Mouse (Mus musculus): ENCODE results near the gene Gm20683. TPM values are rescaled to one million over a fixed set of nuclear protein-coding genes. Genes with fewer than 3 reads are reported as not detected.

Gm20683 gene
- polyA plus RNA-seq, 1 experiment from 2014 or later, result 1.4 TPM

DNA sequence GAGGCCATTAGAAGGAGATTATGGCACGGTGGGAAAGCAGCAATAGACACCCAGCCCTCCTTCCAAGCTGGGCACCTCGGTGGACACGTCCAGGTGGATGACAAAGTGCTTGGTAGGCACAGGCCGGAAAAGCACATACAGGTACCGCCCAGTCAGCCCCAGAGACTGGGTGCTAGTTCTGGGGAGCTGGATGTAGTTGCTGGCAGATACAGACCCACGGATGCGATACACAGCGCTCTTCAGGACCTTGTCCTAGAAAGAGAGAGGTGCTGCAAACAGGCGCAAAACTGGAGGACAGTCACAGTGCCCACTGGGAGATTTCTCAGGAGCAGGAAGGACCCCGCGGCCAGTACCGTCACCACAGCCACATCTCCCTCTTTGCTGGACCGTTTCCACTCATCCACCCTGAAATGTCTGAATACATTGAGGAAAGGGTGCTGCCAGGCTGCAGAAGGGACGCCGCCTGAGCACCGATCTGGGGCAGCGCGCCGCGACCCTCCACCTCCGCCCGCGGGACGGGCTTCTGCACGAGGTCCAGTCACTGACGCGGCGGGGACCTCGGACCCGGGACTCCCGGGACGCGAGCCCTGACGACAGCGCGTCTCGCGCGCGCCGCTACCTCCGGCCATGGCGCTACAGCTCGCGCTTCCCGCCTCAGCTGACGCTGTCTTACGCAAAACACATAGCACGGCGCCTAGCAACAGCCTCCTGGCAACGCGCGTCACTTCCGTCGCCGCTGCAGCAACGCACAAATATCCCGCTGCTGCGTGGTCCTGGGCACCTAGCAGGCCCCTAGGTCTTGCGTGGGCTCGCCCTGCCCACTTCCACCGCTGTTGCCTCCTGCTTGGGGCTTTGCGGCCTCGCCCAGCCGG is 19.5 kb upstream of the Gm20683 start, which contains the start of gene Wdr90:
Gene Wdr90 (minus strand): TSS at position 670 of the 872 bp plus-strand sequence.
- Histone ChIP-seq H3K27ac (replicated peaks; ENCODE audit: low read depth, low read length) (peak within 1 kb of the TSS; percentile 90), H3K4me1 (ENCODE audit: control insufficient read depth, insufficient read depth, low read length) (peaks cover 8% of the 10 kb centered on the region), H3K4me2 (ENCODE audit: low read depth, low read length) (peak within 1 kb of the TSS; percentile 93), H3K27me3 (replicated peaks; ENCODE audit: control insufficient read depth, insufficient read depth, low read length) (no peaks in the 10 kb centered on the region), H3K9me3 (ENCODE audit: control insufficient read depth, low read length) (no peaks in the 10 kb centered on the region), H3K36me3 (ENCODE audit: control insufficient read depth, insufficient read depth, low read length) (no peaks in the 10 kb centered on the region), H3K4me3 (ENCODE audit: low read depth, low read length) (peak within 1 kb of the TSS; percentile 70), H3K9ac (ENCODE audit: low read depth, low read length) (peak within 1 kb of the TSS; percentile 89)
- DNase-seq (ENCODE audit: low spot score), result peak; percentile 97
- peak; percentile 97 for ATAC-seq (ENCODE audit: low read depth)
- WGBS, result 4% methylated on average over 39 of the region's 65 CpGs

DNA sequence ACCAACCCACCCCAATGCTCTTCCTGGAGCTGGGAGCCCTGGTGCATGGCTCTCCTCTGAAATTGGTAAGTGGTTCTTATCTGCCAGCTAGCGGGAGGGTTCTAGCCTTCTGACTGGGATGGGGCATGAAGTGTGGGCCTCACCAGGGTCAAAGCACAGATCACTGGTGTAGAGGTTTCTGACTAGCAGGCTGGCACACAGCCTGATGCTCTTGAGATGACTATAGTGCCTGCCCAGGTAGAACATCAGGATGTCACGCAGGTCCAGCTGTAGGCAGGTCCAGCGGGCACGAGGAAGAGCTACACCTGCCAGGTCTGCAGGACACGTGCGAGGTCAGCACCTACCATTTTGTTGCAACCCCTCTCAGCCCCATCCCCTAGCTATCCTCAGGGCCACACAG is 18.7 kb upstream of the Gm20683 start:
- Histone ChIP-seq H3K9me3 (ENCODE audit: control insufficient read depth, low read length) (no peaks in the 10 kb centered on the region), H3K4me2 (ENCODE audit: low read depth, low read length) (peak overlapping the region; percentile 93), H3K4me1 (ENCODE audit: control insufficient read depth, insufficient read depth, low read length) (peaks cover 8% of the 10 kb centered on the region), H3K4me3 (ENCODE audit: low read depth, low read length) (peak overlapping the region; percentile 70), H3K36me3 (ENCODE audit: control insufficient read depth, insufficient read depth, low read length) (no peaks in the 10 kb centered on the region), H3K27ac (replicated peaks; ENCODE audit: low read depth, low read length) (no peak overlapping the region), H3K9ac (ENCODE audit: low read depth, low read length) (peak overlapping the region; percentile 89), H3K27me3 (replicated peaks; ENCODE audit: control insufficient read depth, insufficient read depth, low read length) (no peaks in the 10 kb centered on the region)
- no peak for ATAC-seq (ENCODE audit: low read depth)
- no peak for DNase-seq (ENCODE audit: low spot score)
- 93% methylated on average over 6 of the region's 6 CpGs for WGBS

DNA sequence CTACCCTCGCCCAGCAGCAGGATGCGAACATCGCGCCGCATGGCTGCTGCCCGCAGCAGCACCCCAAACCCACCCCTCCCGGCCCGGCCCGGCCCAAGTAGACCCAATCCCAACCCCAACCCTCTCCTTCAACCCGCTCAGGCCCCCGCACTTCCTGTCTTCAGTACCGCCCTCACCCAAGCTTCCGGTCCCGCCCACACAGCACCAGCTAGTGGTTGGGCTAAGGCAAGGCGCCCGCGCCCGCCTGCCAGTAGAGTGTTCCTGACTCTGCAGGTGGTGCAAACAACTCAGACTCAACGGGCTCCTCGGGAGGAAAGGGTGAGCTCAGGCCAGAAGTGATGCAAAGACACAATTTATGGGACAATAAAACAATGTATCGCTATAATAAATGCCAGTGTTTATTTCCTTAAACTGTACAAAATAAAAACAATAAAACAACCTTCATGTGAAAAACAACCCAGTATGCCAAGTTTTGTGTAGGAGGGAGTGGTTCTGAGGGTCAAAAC is 2.9 kb upstream of the Gm20683 start, which contains the start of gene Rhot2:
Gene Rhot2 (minus strand): TSS at position 456 of the 506 bp plus-strand sequence.
- peak; percentile 98 for ATAC-seq (ENCODE audit: low read depth)
- peak; percentile 98 for DNase-seq (ENCODE audit: low spot score)
- no peaks in the 10 kb centered on the region for H3K9me3 ChIP-seq (ENCODE audit: control insufficient read depth, low read length)
- no peaks in the 10 kb centered on the region for H3K27me3 ChIP-seq (replicated peaks; ENCODE audit: control insufficient read depth, insufficient read depth, low read length)
- peak within 1 kb of the TSS; percentile 89 for H3K4me3 ChIP-seq (ENCODE audit: low read depth, low read length)
- peak within 1 kb of the TSS; percentile 88 for H3K9ac ChIP-seq (ENCODE audit: low read depth, low read length)
- H3K27ac ChIP-seq (replicated peaks; ENCODE audit: low read depth, low read length), result peak within 1 kb of the TSS; percentile 80
- H3K4me2 ChIP-seq (ENCODE audit: low read depth, low read length), result peak within 1 kb of the TSS; percentile 88
- H3K36me3 ChIP-seq (ENCODE audit: control insufficient read depth, insufficient read depth, low read length), result peaks cover 48% of the 10 kb centered on the region
- H3K4me1 ChIP-seq (ENCODE audit: control insufficient read depth, insufficient read depth, low read length), result peaks cover 10% of the 10 kb centered on the region; the same call in 1 of the 2 replicates
- under 1% methylated on average over 17 of the region's 21 CpGs for WGBS

DNA sequence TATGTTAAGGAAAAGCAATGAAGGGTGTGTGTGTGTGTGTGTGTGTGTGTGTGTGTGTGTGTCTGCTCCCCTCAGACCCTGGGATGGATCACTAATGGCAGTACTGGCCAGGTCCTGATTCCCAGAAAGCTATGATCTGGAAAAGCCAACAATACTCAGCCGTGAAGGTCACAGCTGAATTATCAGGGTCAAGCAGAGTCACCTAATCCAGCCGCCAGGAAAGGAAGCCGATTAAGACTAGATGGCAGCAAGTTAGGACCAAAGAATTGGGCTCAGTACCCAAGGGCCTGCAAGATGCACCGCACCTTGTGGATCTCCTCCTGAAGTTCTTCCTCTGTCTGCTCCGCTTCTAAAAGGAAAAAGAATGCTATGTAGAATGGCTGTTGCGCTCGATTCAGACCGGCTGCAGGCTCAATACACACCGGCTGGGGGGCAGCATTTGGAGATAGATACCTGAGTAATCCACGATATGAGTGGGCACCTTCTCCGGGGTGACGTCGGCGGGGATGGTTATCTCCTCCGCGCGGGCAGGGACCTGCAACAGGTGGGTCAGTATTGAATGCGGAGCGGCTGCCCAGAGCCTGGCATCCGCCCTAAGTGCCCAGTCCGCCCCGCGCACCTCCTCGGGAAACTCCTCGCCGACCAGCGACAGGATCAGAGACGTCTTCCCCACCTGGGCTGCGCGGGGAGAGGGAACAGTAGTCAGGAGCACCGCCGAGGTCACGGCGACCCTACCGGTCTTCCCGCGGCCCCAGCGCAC is 2.3 kb upstream of the Gm20683 start:
- Histone ChIP-seq H3K9me3 (ENCODE audit: control insufficient read depth, low read length) (no peaks in the 10 kb centered on the region), H3K4me3 (ENCODE audit: low read depth, low read length) (peak overlapping the region; percentile 89), H3K27me3 (replicated peaks; ENCODE audit: control insufficient read depth, insufficient read depth, low read length) (no peaks in the 10 kb centered on the region), H3K36me3 (ENCODE audit: control insufficient read depth, insufficient read depth, low read length) (peaks cover 51% of the 10 kb centered on the region), H3K4me2 (ENCODE audit: low read depth, low read length) (peak overlapping the region; percentile 88), H3K4me1 (ENCODE audit: control insufficient read depth, insufficient read depth, low read length) (peaks cover 10% of the 10 kb centered on the region; the same call in 1 of the 2 replicates), H3K9ac (ENCODE audit: low read depth, low read length) (peak overlapping the region; percentile 88), H3K27ac (replicated peaks; ENCODE audit: low read depth, low read length) (peak overlapping the region; percentile 80)
- 4% methylated on average over 23 of the region's 38 CpGs for WGBS
- ATAC-seq (ENCODE audit: low read depth), result no peak; the same call in 1 of the 2 replicates
- no peak for DNase-seq (ENCODE audit: low spot score)

DNA sequence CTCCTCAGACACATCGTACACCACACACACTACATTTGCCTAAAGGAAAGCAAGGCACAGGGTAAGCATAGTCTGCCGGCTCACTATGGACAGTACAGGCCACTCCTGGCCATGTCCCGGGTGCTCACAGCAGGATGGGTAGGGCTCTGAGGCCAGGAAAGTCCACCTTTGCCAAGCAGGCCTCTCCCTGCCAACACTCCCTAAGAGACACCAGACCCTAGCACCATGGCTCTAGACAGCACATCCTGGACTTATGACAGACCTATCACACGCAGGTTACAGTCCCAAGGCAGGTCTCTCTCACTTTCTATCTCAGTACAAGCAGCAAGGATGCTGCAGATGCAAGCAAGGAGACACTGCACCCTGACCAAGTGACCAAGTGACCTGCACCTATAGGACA is 1.6 kb upstream of the Gm20683 start:
- Histone ChIP-seq H3K9ac (ENCODE audit: low read depth, low read length) (peak overlapping the region; percentile 88), H3K36me3 (ENCODE audit: control insufficient read depth, insufficient read depth, low read length) (peaks cover 48% of the 10 kb centered on the region)

DNA sequence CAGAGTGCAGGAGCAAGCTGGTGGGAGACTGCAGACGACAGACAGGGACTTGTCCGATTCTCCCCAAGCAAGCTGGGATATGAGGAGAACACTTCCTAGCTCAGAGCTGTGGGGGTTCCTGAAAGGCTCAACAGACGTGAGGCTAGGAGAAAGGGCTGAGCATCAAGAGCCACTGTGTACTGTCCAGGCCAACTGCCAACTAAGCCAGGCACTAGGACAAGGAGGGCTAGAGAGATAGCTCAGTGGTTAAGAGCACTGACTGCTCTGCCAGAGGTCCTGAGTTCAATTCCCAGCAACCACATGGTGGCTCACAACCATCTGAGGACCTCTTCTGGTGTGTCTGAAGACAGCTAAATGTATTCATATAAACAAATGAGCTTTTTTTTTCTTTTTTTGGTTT is 946 bp upstream of the Gm20683 start:
- DNase-seq (ENCODE audit: low spot score) (no peak), ATAC-seq (ENCODE audit: low read depth) (no peak)
- no peak overlapping the region for H3K4me3 ChIP-seq (ENCODE audit: low read depth, low read length)
- no peak overlapping the region for H3K4me2 ChIP-seq (ENCODE audit: low read depth, low read length)
- peaks cover 42% of the 10 kb centered on the region for H3K36me3 ChIP-seq (ENCODE audit: control insufficient read depth, insufficient read depth, low read length)
- H3K9ac ChIP-seq (ENCODE audit: low read depth, low read length), result no peak overlapping the region
- no peaks in the 10 kb centered on the region for H3K9me3 ChIP-seq (ENCODE audit: control insufficient read depth, low read length)
- no peaks in the 10 kb centered on the region for H3K27me3 ChIP-seq (replicated peaks; ENCODE audit: control insufficient read depth, insufficient read depth, low read length)
- 82% methylated on average over 3 of the region's 3 CpGs for WGBS
- peaks cover 10% of the 10 kb centered on the region; the same call in 1 of the 2 replicates for H3K4me1 ChIP-seq (ENCODE audit: control insufficient read depth, insufficient read depth, low read length)
- no peak overlapping the region for H3K27ac ChIP-seq (replicated peaks; ENCODE audit: low read depth, low read length)

More for the DNA sequence above, 1.6 kb upstream of the Gm20683 start:
- peak overlapping the region; percentile 89 for H3K4me3 ChIP-seq (ENCODE audit: low read depth, low read length)
- H3K9me3 ChIP-seq (ENCODE audit: control insufficient read depth, low read length), result no peaks in the 10 kb centered on the region
- H3K27ac ChIP-seq (replicated peaks; ENCODE audit: low read depth, low read length), result no peak overlapping the region
- H3K27me3 ChIP-seq (replicated peaks; ENCODE audit: control insufficient read depth, insufficient read depth, low read length), result no peaks in the 10 kb centered on the region
- peaks cover 10% of the 10 kb centered on the region; the same call in 1 of the 2 replicates for H3K4me1 ChIP-seq (ENCODE audit: control insufficient read depth, insufficient read depth, low read length)
- WGBS, result 89% methylated on average over 4 of the region's 4 CpGs
- DNase-seq (ENCODE audit: low spot score) (no peak), ATAC-seq (ENCODE audit: low read depth) (no peak)
- H3K4me2 ChIP-seq (ENCODE audit: low read depth, low read length), result peak overlapping the region; percentile 88

DNA sequence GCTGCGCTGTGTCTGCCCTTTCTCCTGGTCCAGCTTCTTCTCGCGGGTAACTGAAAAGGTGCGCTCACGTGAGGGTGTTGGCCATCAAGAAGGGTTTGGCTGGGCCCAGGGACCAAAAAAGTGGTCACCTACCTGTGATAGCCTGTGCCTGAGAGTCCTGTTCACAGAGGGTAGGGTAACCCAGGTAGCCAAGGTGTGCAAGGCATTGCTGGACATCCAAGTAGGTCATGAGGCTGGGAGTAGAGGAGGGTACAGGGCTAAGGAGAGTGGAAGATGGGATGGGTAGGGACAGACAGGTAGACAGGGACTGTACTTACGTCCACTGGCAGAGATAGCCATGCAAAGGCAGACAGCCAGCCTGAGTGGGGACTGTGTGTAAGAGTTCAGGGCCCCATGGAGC is 1.0 kb downstream of the Gm20683 start:
- ATAC-seq (ENCODE audit: low read depth), result no peak
- H3K27ac ChIP-seq (replicated peaks; ENCODE audit: low read depth, low read length), result no peak overlapping the region
- no peak overlapping the region for H3K4me3 ChIP-seq (ENCODE audit: low read depth, low read length)
- peaks cover 38% of the 10 kb centered on the region for H3K36me3 ChIP-seq (ENCODE audit: control insufficient read depth, insufficient read depth, low read length)
- H3K4me1 ChIP-seq (ENCODE audit: control insufficient read depth, insufficient read depth, low read length), result peaks cover 14% of the 10 kb centered on the region; the same call in 1 of the 2 replicates
- 93% methylated on average over 6 of the region's 6 CpGs for WGBS
- H3K4me2 ChIP-seq (ENCODE audit: low read depth, low read length), result no peak overlapping the region
- no peak overlapping the region for H3K9ac ChIP-seq (ENCODE audit: low read depth, low read length)
- H3K27me3 ChIP-seq (replicated peaks; ENCODE audit: control insufficient read depth, insufficient read depth, low read length), result no peaks in the 10 kb centered on the region
- DNase-seq (ENCODE audit: low spot score), result no peak
- H3K9me3 ChIP-seq (ENCODE audit: control insufficient read depth, low read length), result no peaks in the 10 kb centered on the region

DNA sequence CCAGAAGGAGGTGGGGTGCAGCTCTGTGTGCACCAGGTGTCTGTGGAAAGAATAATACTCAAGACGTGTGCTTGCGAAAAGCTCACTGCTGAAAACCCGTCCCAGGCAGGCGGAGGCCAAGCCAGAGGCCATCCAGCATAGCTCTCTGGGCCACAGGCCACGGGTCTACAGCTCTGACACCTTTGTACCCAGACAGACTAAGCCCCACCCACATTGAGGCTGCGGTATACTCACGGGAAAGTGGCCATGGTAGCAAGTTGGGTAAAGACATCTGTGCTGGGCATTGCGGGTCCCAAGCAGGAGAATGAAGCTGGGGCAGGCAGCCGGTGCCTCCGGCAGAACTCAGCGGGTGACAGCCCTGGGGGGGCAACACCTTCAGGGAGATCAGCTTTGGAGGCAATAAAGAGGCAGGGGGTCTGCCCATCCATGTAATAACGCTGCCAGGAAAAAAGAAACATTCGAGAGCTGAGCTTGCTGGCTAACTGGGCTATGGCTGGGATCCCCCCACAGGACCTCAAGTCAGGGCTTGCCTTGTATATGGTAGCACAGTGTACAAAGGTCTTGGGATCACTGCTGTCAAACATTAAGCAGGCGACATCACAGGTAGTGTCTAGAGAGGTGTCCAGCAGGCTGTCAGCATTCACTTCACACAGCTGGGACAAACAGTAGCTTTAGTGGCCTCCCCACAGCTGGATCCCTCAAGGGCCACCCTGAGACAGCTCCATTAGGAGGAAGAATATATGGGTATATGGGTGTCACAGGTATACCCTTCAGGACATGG is 1.9 kb downstream of the Gm20683 start:
- H3K4me2 ChIP-seq (ENCODE audit: low read depth, low read length), result no peak overlapping the region
- ATAC-seq (ENCODE audit: low read depth) (no peak), DNase-seq (ENCODE audit: low spot score) (no peak)
- no peak overlapping the region for H3K27ac ChIP-seq (replicated peaks; ENCODE audit: low read depth, low read length)
- peaks cover 38% of the 10 kb centered on the region for H3K36me3 ChIP-seq (ENCODE audit: control insufficient read depth, insufficient read depth, low read length)
- H3K4me1 ChIP-seq (ENCODE audit: control insufficient read depth, insufficient read depth, low read length), result peaks cover 20% of the 10 kb centered on the region
- no peaks in the 10 kb centered on the region for H3K27me3 ChIP-seq (replicated peaks; ENCODE audit: control insufficient read depth, insufficient read depth, low read length)
- 81% methylated on average over 14 of the region's 14 CpGs for WGBS
- no peak overlapping the region for H3K4me3 ChIP-seq (ENCODE audit: low read depth, low read length)
- no peaks in the 10 kb centered on the region for H3K9me3 ChIP-seq (ENCODE audit: control insufficient read depth, low read length)
- no peak overlapping the region for H3K9ac ChIP-seq (ENCODE audit: low read depth, low read length)

All from embryonic facial prominence, embryonic 14.5 days (tissue).